Mouse (Mus musculus): Measurements from ENCODE around the gene Stk4. TPM values are rescaled to one million over a fixed set of nuclear protein-coding genes. Genes with fewer than 3 reads are reported as not detected.

The Stk4 gene
- polyA plus RNA-seq, 1 experiment from 2014 or later, result 20.9 TPM

DNA sequence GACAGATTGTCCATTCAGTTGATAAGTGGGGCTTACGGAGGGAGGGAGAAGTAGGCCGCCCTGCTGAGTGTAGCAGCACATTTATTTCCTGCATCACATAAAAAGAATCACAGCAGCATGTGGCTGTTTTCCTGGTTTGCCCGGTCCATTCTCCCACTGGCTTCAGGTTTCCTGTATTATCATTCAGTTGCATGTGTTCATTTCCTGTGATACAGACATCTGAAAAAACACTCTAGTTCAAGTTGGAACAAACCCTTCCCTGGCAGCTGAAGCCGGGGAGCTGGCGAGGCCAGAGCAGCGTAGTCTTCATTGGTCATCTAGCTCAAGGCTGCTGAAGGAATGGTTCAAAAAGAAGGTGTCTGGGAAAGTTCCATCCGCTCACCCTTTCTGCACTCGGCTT lies 41.4 kb downstream of the Stk4 start:
- H3K9me3 ChIP-seq (replicated peaks; ENCODE audit: control insufficient read depth, low read length), result no peaks in the 10 kb centered on the region
- H3K27me3 ChIP-seq (ENCODE audit: control insufficient read depth, insufficient read depth, low read length), result no peaks in the 10 kb centered on the region
- H3K4me1 ChIP-seq (ENCODE audit: control insufficient read depth, insufficient read depth, low read length), result no peaks in the 10 kb centered on the region
- 83% methylated on average over 8 of the region's 8 CpGs for WGBS
- no peak overlapping the region for H3K4me3 ChIP-seq (replicated peaks; ENCODE audit: low read length)
- H3K36me3 ChIP-seq (ENCODE audit: control insufficient read depth, insufficient read depth, low read length), result no peaks in the 10 kb centered on the region
- no peak for ATAC-seq (ENCODE audit: insufficient read depth, low FRiP score)
- H3K9ac ChIP-seq (ENCODE audit: low read length), result no peak overlapping the region
- no peak overlapping the region for H3K27ac ChIP-seq (ENCODE audit: low read length)
- no peak overlapping the region for H3K4me2 ChIP-seq (ENCODE audit: low read depth, low read length)

DNA sequence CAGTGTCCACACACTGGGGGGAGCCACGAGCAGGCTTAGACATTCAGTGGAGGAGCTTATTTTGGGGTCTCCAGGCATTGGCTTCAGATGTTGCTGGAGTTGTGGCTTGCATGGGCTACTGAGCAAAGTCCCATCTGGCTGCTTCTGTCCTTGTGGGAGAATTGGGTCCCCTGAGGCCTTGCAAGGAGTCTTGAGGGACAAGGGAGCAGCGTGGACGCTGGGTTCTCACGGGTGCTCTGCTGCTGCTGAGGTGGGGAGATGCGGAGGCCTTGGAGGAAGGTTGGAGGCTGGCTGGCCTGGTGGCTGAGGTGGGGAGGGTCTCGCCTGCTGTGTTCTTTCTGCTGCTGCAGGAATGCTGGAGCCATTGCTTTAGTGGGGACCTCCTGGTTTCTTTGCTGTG lies 43.9 kb downstream of the Stk4 start:
- Histone ChIP-seq H3K4me3 (replicated peaks; ENCODE audit: low read length) (no peak overlapping the region), H3K9me3 (replicated peaks; ENCODE audit: control insufficient read depth, low read length) (no peaks in the 10 kb centered on the region), H3K27me3 (ENCODE audit: control insufficient read depth, insufficient read depth, low read length) (no peaks in the 10 kb centered on the region), H3K27ac (ENCODE audit: low read length) (no peak overlapping the region), H3K36me3 (ENCODE audit: control insufficient read depth, insufficient read depth, low read length) (0 out of 2 replicates have a peak, but pooled peaks cover 4% of the 10 kb centered on the region), H3K4me1 (ENCODE audit: control insufficient read depth, insufficient read depth, low read length) (no peaks in the 10 kb centered on the region), H3K4me2 (ENCODE audit: low read depth, low read length) (no peak overlapping the region), H3K9ac (ENCODE audit: low read length) (no peak overlapping the region)
- ATAC-seq (ENCODE audit: insufficient read depth, low FRiP score), result no peak
- 89% methylated on average over 6 of the region's 6 CpGs for WGBS

GRCm38 (mm10) chr2:164115531-164115930 lies 45.4 kb downstream of the Stk4 start:
- Histone ChIP-seq H3K4me2 (ENCODE audit: low read depth, low read length) (no peak overlapping the region), H3K9ac (ENCODE audit: low read length) (no peak overlapping the region), H3K27ac (ENCODE audit: low read length) (no peak overlapping the region), H3K27me3 (ENCODE audit: control insufficient read depth, insufficient read depth, low read length) (no peaks in the 10 kb centered on the region), H3K4me1 (ENCODE audit: control insufficient read depth, insufficient read depth, low read length) (no peaks in the 10 kb centered on the region), H3K36me3 (ENCODE audit: control insufficient read depth, insufficient read depth, low read length) (0 out of 2 replicates have a peak, but pooled peaks cover 4% of the 10 kb centered on the region), H3K9me3 (replicated peaks; ENCODE audit: control insufficient read depth, low read length) (no peaks in the 10 kb centered on the region), H3K4me3 (replicated peaks; ENCODE audit: low read length) (no peak overlapping the region)
- 85% methylated on average over 10 of the region's 10 CpGs for WGBS
- ATAC-seq (ENCODE audit: insufficient read depth, low FRiP score), result no peak

DNA sequence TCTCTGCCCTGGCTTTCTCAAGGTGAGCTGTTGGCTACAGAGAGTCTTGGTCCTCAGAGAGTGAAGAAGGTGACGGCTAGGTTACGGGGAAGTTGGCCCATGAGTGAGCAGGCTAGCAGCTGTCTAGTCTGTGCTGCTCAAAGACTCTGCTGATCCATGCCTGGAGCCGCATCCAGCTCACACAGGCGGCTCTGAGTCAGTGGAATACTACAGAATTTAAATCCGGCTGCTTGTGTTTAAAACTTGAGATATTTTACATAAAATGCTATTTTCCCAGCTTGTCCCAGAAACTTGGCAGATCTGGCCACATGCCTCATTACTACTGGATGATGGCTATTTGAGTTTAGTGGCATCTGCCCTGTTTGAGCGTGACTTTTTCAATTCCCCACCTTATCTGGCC lies 49.4 kb downstream of the Stk4 start:
- 90% methylated on average over 6 of the region's 6 CpGs for WGBS
- ATAC-seq (ENCODE audit: insufficient read depth, low FRiP score), result no peak
- no peaks in the 10 kb centered on the region for H3K27me3 ChIP-seq (ENCODE audit: control insufficient read depth, insufficient read depth, low read length)
- H3K36me3 ChIP-seq (ENCODE audit: control insufficient read depth, insufficient read depth, low read length), result 0 out of 2 replicates have a peak, but pooled peaks cover 4% of the 10 kb centered on the region
- no peaks in the 10 kb centered on the region for H3K9me3 ChIP-seq (replicated peaks; ENCODE audit: control insufficient read depth, low read length)
- no peak overlapping the region for H3K9ac ChIP-seq (ENCODE audit: low read length)
- H3K27ac ChIP-seq (ENCODE audit: low read length), result no peak overlapping the region
- no peak overlapping the region for H3K4me3 ChIP-seq (replicated peaks; ENCODE audit: low read length)
- no peaks in the 10 kb centered on the region for H3K4me1 ChIP-seq (ENCODE audit: control insufficient read depth, insufficient read depth, low read length)
- no peak overlapping the region for H3K4me2 ChIP-seq (ENCODE audit: low read depth, low read length)

DNA sequence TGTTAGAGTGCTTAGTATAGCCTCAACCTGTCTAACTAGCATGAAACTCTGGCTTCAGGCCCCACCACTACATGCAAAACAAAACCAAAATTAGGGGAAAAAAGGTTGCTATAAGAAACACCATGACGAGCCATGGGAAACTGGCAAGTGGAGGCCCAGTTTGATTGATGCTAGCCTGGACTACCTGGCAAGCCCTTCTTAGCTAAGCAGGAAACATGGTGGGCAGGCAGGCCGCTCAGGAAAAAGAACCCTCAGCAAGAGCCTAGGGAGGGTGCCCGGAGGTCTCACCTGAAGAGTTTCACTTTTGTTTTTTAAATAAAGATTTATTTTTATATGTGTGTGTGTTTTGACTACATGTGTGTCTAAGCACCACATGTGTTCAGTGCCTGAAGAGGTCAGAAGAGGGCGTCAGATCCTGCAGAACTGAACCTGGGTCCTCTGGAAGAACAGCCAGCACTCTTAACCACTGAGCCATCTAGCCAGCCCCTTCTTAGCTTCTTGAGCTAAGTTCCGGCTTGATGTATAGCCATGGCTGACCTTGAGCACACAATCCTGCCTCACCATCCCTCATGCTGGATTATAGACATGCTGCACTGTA lies 53.1 kb downstream of the Stk4 start:
- Histone ChIP-seq H3K27ac (ENCODE audit: low read length) (no peak overlapping the region), H3K4me3 (replicated peaks; ENCODE audit: low read length) (no peak overlapping the region), H3K4me2 (ENCODE audit: low read depth, low read length) (no peak overlapping the region), H3K36me3 (ENCODE audit: control insufficient read depth, insufficient read depth, low read length) (no peaks in the 10 kb centered on the region), H3K9me3 (replicated peaks; ENCODE audit: control insufficient read depth, low read length) (no peaks in the 10 kb centered on the region), H3K27me3 (ENCODE audit: control insufficient read depth, insufficient read depth, low read length) (no peaks in the 10 kb centered on the region), H3K4me1 (ENCODE audit: control insufficient read depth, insufficient read depth, low read length) (no peaks in the 10 kb centered on the region), H3K9ac (ENCODE audit: low read length) (no peak overlapping the region)
- 80% methylated on average over 5 of the region's 5 CpGs for WGBS
- ATAC-seq (ENCODE audit: insufficient read depth, low FRiP score), result no peak

- H3K9me3 ChIP-seq (replicated peaks; ENCODE audit: control insufficient read depth, low read length), result no peaks in the 10 kb centered on the region
- no peaks in the 10 kb centered on the region for H3K36me3 ChIP-seq (ENCODE audit: control insufficient read depth, insufficient read depth, low read length)
- no peak overlapping the region for H3K9ac ChIP-seq (ENCODE audit: low read length)
- H3K4me3 ChIP-seq (replicated peaks; ENCODE audit: low read length), result no peak overlapping the region
- no peak for ATAC-seq (ENCODE audit: insufficient read depth, low FRiP score)
- WGBS, result 73% methylated on average over 13 of the region's 13 CpGs
- no peak overlapping the region for H3K4me2 ChIP-seq (ENCODE audit: low read depth, low read length)
- H3K4me1 ChIP-seq (ENCODE audit: control insufficient read depth, insufficient read depth, low read length), result no peaks in the 10 kb centered on the region
- H3K27ac ChIP-seq (ENCODE audit: low read length), result no peak overlapping the region
- H3K27me3 ChIP-seq (ENCODE audit: control insufficient read depth, insufficient read depth, low read length), result no peaks in the 10 kb centered on the region
These were observed 56.4 kb downstream of the Stk4 start for GRCm38 (mm10) chr2:164126533-164126955.

GRCm38 (mm10) chr2:164127297-164127696 lies 57.2 kb downstream of the Stk4 start:
- WGBS, result 77% methylated on average over 2 of the region's 2 CpGs
- ATAC-seq (ENCODE audit: insufficient read depth, low FRiP score), result no peak
- H3K9me3 ChIP-seq (replicated peaks; ENCODE audit: control insufficient read depth, low read length), result no peaks in the 10 kb centered on the region
- H3K27ac ChIP-seq (ENCODE audit: low read length), result no peak overlapping the region
- H3K27me3 ChIP-seq (ENCODE audit: control insufficient read depth, insufficient read depth, low read length), result no peaks in the 10 kb centered on the region
- H3K4me1 ChIP-seq (ENCODE audit: control insufficient read depth, insufficient read depth, low read length), result no peaks in the 10 kb centered on the region
- H3K9ac ChIP-seq (ENCODE audit: low read length), result no peak overlapping the region
- no peak overlapping the region for H3K4me3 ChIP-seq (replicated peaks; ENCODE audit: low read length)
- H3K4me2 ChIP-seq (ENCODE audit: low read depth, low read length), result no peak overlapping the region
- no peaks in the 10 kb centered on the region for H3K36me3 ChIP-seq (ENCODE audit: control insufficient read depth, insufficient read depth, low read length)

GRCm38 (mm10) chr2:164128576-164129411 lies 58.7 kb downstream of the Stk4 start:
- H3K9me3 ChIP-seq (replicated peaks; ENCODE audit: control insufficient read depth, low read length), result no peaks in the 10 kb centered on the region
- H3K27me3 ChIP-seq (ENCODE audit: control insufficient read depth, insufficient read depth, low read length), result no peaks in the 10 kb centered on the region
- WGBS, result 87% methylated on average over 12 of the region's 12 CpGs
- no peak overlapping the region for H3K9ac ChIP-seq (ENCODE audit: low read length)
- H3K4me2 ChIP-seq (ENCODE audit: low read depth, low read length), result no peak overlapping the region
- H3K36me3 ChIP-seq (ENCODE audit: control insufficient read depth, insufficient read depth, low read length), result no peaks in the 10 kb centered on the region
- no peak overlapping the region for H3K27ac ChIP-seq (ENCODE audit: low read length)
- ATAC-seq (ENCODE audit: insufficient read depth, low FRiP score), result no peak
- no peaks in the 10 kb centered on the region for H3K4me1 ChIP-seq (ENCODE audit: control insufficient read depth, insufficient read depth, low read length)
- H3K4me3 ChIP-seq (replicated peaks; ENCODE audit: low read length), result no peak overlapping the region

DNA sequence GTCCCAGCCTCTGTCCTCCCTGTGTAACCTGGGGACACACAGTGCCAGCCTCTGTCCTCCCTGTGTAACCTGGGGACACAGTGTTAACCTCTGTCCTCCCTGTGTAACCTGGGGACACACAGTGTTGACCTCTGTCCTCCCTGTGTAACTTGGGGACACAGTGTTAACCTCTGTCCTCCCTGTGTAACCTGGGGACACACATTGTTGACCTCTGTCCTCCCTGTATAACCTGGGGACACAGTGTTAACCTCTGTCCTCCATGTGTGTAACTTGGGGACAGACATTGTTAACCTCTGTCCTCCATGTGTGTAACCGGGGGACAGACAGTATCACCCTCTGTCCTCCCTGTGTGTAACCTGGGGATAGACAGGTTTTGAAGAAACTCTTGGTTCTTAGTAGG lies 61.5 kb downstream of the Stk4 start:
- Histone ChIP-seq H3K36me3 (ENCODE audit: control insufficient read depth, insufficient read depth, low read length) (no peaks in the 10 kb centered on the region), H3K4me3 (replicated peaks; ENCODE audit: low read length) (no peak overlapping the region), H3K4me2 (ENCODE audit: low read depth, low read length) (no peak overlapping the region), H3K27ac (ENCODE audit: low read length) (no peak overlapping the region), H3K4me1 (ENCODE audit: control insufficient read depth, insufficient read depth, low read length) (peaks cover 9% of the 10 kb centered on the region), H3K9me3 (replicated peaks; ENCODE audit: control insufficient read depth, low read length) (no peaks in the 10 kb centered on the region), H3K27me3 (ENCODE audit: control insufficient read depth, insufficient read depth, low read length) (no peaks in the 10 kb centered on the region), H3K9ac (ENCODE audit: low read length) (no peak overlapping the region)
- no peak for ATAC-seq (ENCODE audit: insufficient read depth, low FRiP score)
- WGBS, result 69% methylated on average over 1 of the region's 1 CpGs
